Mouse (Mus musculus): ENCODE measurements around the gene Polrmt.
"Not testable (repeated sequence)": the region's sequence is repeated elsewhere in the genome, so short reads cannot be mapped to it uniquely, and the experiment has no call there.

Gene Polrmt

DNA sequence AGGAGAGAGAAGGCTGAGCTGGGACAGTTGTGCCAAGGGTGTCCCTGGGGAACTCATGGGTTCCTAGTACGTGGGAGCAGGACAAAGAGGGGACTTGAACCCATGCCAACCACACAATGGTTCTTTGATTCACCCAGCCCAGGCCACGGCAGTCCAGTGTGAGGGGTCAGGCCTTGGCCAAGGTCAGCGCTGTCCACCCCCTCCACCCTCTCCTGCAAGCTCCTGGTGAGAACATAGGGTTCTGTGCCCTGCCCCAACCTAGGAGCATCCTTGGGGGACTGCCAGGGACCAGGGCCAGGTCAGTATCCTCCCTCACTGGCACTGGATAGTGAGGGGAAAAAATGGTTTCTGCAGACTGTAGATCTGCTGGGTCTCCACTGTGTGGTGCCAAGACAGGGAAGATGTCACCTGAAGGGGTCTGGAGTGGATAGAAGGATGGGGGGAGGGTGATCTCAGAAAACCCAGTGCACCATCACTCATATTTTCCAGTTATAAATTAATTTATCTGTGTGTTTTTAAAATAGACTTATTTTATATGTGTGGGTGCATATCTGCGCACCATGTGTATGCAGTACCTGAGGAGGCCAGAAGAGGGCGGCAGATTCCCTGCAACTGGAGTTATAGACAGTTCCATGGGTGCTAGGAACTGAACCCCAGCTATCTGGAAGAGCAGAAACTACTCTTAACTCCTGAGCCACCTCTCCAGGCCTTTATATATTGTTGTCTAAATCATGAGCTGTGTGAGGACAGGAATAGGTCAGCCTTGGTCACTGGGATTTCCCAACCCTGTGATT lies 28.3 kb upstream of the Polrmt start:
- no peak for DNase-seq

- DNase-seq = no peak
These were observed 26.8 kb upstream of the Polrmt start for GRCm38 (mm10) chr10:79773208-79773607.

GRCm38 (mm10) chr10:79772320-79772719 lies 25.9 kb upstream of the Polrmt start:
- DNase-seq = no peak

- DNase-seq = no peak
These were observed 22.9 kb upstream of the Polrmt start for GRCm38 (mm10) chr10:79769329-79769728.

DNA sequence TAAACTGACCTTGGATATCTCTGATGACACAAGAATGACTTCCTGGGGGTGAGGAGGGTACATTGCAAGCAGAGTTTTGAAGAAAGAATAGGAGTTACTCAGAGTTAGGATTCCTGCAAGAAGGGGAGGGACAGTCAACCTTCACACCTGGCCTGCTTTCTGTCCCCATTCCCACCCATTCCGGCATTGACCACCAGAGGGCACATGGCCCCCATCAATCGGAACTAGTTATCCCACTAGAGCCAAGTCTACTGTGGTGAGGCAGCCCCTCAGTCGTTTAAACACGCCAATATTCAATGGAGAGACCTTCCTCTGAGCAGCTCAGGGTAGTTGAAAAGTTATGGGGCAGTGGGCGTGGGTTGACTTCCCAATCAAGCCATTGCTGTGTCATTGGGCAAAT lies 22.0 kb upstream of the Polrmt start:
- peak; percentile 71 for DNase-seq

DNA sequence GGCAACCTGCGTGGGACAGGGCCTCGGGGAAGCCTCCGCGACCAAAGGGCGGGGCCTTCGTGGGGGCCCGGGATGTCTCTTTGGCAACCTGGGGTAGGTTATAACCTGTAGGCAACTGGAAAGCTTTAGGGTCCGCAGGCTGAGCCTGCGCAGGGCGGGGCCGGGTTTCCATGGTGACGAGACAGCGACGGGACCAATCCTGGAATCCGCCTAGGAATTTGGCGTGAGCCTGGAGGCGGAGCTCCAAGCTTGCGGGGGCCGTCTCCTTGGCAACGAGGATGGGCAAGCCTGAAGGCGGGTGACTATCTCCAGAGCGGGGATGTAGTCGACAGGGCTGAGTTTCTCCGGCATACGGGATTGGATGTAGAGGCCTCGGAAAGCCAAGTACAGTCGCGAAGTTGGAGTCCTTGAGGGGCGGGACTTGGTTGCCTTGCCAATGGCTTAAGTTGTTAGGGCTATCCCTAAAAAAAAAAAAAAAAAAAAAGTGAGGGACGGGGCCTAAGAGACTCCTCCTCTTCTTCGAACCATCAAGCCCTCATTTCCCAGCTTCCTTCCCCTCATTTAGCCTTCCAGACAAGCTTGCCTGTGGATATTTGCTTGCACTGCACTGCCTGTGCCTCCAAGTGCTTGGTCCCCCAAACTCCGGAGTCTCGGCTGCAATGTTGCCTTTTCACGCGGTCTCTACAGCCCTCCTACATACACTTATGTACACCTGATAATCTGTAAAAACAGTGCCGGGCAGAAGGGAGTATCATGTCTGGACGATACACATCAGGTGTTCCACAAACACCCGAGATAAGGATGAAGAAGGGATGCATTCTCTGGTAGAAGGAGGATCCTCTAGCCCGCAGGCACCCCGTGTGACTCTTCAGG lies 21.2 kb upstream of the Polrmt start:
- peak; percentile 98 for DNase-seq

GRCm38 (mm10) chr10:79766508-79767325 lies 20.3 kb upstream of the Polrmt start, which contains the start of gene Rnf126:
Gene Rnf126 (minus strand): TSS chr10:79766952.
- peak; percentile 98 for DNase-seq

DNA sequence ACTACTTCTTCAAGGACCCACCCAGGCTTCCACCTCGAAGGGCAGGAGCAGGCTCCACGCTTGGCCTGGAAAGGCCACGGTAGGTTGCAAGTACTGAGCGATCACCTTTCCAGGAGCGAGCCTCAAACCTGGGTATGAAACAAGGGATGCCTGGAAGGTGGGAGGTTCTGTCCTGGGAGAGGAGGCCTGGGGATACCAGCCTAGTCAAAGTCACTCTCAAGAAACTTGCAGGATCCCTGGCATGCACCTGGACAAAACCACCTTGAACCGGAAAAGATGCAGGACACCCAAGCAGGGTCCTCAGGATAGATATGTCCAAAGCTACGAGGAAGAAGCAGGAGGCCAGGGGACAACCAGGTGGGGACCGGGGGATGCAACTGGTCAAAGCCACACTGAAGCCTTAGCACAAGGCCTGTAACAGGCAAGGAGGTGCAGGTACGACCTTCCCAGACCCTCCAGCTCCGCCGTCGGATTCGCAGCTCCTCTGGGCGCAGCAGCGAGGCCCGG lies 19.7 kb upstream of the Polrmt start:
- no peak for DNase-seq

- DNase-seq = no peak
These were observed 18.9 kb upstream of the Polrmt start for GRCm38 (mm10) chr10:79765228-79765745.

GRCm38 (mm10) chr10:79764234-79764633 lies 17.9 kb upstream of the Polrmt start:
- DNase-seq = no peak

- DNase-seq = no peak
These were observed 16.5 kb upstream of the Polrmt start for GRCm38 (mm10) chr10:79762875-79763274.

- DNase-seq = no peak
These were observed 14.3 kb upstream of the Polrmt start for GRCm38 (mm10) chr10:79760603-79761143.

- DNase-seq = not testable (repeated sequence)
These were observed 13.3 kb upstream of the Polrmt start for GRCm38 (mm10) chr10:79759675-79760074.

- DNase-seq = no peak
These were observed 10.3 kb upstream of the Polrmt start for GRCm38 (mm10) chr10:79756660-79757059.

DNA sequence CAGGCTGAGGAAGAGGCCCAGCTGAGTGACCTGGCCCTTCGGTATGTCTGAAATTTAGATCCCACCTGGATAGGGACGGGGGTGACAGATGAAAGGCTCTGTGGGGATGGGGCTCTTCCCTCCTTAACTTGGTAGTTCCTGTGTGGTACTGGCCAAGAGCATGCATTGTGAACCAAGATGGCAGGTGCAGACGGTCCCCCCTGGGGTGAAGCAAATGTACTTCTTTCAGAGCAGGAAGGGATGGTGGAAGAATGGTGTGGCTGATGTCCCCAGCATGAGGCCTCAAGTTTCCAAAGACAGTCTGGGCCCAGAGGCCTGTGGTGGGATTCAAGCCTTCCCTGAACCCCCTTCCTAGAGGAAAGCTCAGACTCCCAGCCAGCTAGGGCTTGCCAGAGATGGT lies 9.5 kb upstream of the Polrmt start:
- DNase-seq = no peak

- peak; percentile 90 for DNase-seq
These were observed 8.6 kb upstream of the Polrmt start, which contains the start of gene Fgf22 for GRCm38 (mm10) chr10:79754856-79755516. Gene Fgf22 (plus strand): TSS chr10:79755076.

GRCm38 (mm10) chr10:79748496-79748895 lies 2.1 kb upstream of the Polrmt start:
- no peak for DNase-seq

DNA sequence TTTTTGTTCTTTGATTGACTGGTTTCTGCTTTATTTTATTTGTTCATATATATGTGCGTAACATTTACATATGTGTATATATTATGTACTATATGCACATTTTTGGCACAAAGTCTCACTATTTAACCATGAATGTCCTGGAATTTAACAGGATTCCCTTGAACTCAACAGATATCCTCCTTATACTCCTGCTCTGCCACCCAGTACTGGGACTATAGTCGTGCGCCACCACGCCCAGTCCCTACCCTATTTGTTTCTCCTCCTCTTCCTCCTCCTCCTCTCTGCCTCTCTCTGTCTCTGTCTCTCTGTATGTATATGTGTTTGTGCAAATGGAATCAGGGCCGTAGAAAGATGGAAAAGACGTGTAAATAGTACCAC lies 382 bp upstream of the Polrmt start:
- DNase-seq = no peak

GRCm38 (mm10) chr10:79745411-79745810 lies 970 bp downstream of the Polrmt start:
- DNase-seq = no peak

DNA sequence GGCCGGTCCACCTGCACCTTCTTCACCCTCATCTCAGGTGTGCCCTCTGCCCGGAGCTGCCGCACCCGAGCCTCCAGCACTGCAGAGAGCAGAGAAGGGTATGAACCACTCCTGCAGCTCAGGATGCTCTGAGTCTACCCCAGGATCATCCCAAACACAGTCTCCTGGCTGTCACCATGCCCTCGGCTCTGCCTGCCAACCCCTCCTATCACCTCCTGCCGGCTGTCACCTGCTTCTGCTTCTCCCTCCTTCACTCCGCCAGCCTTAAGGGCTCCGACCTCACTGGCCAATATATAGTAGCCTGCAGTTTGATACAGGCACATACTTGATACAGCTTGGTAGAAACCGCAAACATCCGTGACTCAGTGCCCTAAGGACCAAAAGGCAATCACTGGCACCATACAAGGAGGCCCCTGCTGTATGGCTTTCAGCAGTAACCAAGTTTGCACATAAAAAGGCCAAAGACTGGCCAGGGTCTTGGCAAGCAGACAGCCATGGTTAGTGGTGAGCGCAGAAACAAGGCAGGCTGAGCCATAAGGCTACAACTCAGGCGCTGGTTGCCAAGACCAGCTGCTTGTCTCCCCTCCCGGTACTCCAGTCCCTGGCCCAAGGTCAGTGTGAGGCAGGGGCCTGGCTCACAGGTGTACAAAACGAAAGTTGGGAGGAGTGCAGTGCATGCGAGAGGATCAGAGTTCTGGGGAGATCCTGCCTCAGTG lies 2.6 kb downstream of the Polrmt start:
- DNase-seq = no peak

GRCm38 (mm10) chr10:79743161-79743560 lies 3.2 kb downstream of the Polrmt start:
- no peak for DNase-seq

All from right cerebral cortex, adult 18-20 months (tissue).